Mouse (Mus musculus) midbrain, embryonic 12.5 days (tissue): ENCODE measurements around the gene Btbd1. TPM values are rescaled to one million over a fixed set of nuclear protein-coding genes. Genes with fewer than 3 reads are reported as not detected.

ENCODE experiments used
- ATAC-seq: fragments of 200-750 bp; cut with Nextera tagmentation; 2 replicates; pipeline ENCODE4 v1.8.0; 2017; ENCODE audit warnings: low read depth, moderate TSS enrichment, moderate library complexity; ENCODE audit not compliant: low FRiP score
- H3K27ac ChIP-seq: fragments of 300-500 bp; sonication (generic); replicated peaks from 2 replicates; pipeline ENCODE4 v1.5.1; 2016; ENCODE audit warnings: mild to moderate bottlenecking
- H3K27me3 ChIP-seq: fragments of 300-500 bp; sonication (generic); 2 replicates; pipeline ENCODE4 v1.6.1; 2016; ENCODE audit warnings: mild to moderate bottlenecking
- H3K36me3 ChIP-seq: fragments of 300-500 bp; sonication (generic); 2 replicates; pipeline ENCODE4 v1.6.1; 2016
- H3K4me1 ChIP-seq: fragments of 300-500 bp; sonication (generic); 2 replicates; pipeline ENCODE4 v1.6.1; 2016
- H3K4me2 ChIP-seq: fragments of 300-500 bp; sonication (generic); replicated peaks from 2 replicates; pipeline ENCODE4 v1.6.1; 2016; ENCODE audit warnings: mild to moderate bottlenecking, moderate library complexity
- H3K4me3 ChIP-seq: fragments of 300-500 bp; sonication (generic); 2 replicates; pipeline ENCODE4 v1.5.1; 2016; ENCODE audit warnings: mild to moderate bottlenecking
- H3K9ac ChIP-seq: fragments of 300-500 bp; sonication (generic); replicated peaks from 2 replicates; pipeline ENCODE4 v1.6.1; 2016; ENCODE audit warnings: mild to moderate bottlenecking, moderate library complexity
- H3K9me3 ChIP-seq: fragments of 300-500 bp; sonication (generic); 2 replicates; pipeline ENCODE4 v1.6.1; 2016; ENCODE audit warnings: mild to moderate bottlenecking
- WGBS: fragments of 180-500 bp; shearing (Covaris S2); methylation state at CpG from one replicate; pipeline ENCODE4 v1.1.7; 2016; 5-methylcytosine and 5-hydroxymethylcytosine counted together
- polyA plus RNA-seq: library from polyadenylated mRNA; unstranded; fragments of >200 nt; fragmentation: Nextera tagmentation; extraction: Ambion mirVana; gene quantifications from 2 replicates; pipeline ENCODE4 v1.2.1, GENCODE M21; 2016

The Btbd1 gene
- polyA plus RNA-seq = 105 and 113 TPM in 2 replicates

DNA sequence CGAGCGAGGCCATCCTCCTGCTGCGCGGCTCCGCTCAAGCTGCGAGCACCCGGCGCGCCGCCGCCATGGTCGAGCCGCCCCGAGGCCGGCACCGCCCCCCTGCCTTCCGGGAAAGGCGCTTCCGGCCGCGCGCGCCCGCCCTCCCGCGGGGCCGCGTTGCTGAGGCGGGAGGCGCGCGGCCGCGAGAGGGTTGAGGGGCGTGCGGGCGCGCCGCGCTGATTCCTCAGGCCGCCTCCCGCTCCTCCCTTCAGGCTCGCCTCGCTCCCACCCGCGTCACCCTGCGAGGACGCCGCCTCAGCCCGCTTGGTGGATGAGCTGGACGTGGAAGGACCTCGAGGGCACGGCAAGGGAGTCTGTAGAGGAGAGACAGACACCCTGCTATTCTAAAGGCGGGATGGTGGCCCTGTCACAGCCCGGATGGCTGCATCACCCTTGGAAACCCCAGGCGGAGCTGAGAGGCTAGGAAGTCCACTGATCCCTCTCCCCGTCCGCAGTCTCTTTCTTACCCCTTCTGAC, at the start of gene Btbd1:
Btbd1 (minus strand) TSS at position 53 of the 516 bp plus-strand sequence.
- H3K9ac ChIP-seq = peak within 1 kb of the TSS; percentile 90
- H3K4me3 ChIP-seq = peak within 1 kb of the TSS; percentile 86
- peak; percentile 92 for ATAC-seq
- H3K27ac ChIP-seq = peak within 1 kb of the TSS; percentile 98
- no peaks in the 10 kb centered on the region for H3K9me3 ChIP-seq
- peak within 1 kb of the TSS; percentile 75 for H3K4me2 ChIP-seq
- WGBS = 0% methylated on average over 44 of the region's 58 CpGs
- H3K36me3 ChIP-seq = no peaks in the 10 kb centered on the region
- H3K27me3 ChIP-seq = no peaks in the 10 kb centered on the region
- H3K4me1 ChIP-seq = peaks cover 32% of the 10 kb centered on the region

DNA sequence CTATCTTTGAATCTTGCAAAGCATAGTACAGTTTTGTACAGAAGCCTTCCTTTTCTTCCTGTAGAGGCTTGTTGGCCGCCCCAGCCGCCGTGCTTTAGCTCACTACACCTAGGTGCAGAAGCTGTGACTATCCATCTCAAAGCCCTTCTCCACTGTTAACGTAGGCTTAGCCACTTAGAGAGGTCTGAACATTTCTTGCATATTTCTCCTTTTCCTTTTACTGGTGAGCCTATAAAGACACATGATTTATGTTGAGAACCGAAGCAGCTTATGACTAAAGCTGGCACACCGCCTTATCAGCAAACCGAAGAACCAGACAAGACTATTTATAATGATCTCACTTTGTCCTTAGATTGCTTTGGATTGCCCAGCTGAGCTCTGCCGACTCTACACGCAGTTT, 46.1 kb upstream of the Btbd1 start:
- no peaks in the 10 kb centered on the region for H3K27me3 ChIP-seq
- H3K4me3 ChIP-seq = no peak overlapping the region
- H3K27ac ChIP-seq = no peak overlapping the region
- H3K36me3 ChIP-seq = peaks cover 5% of the 10 kb centered on the region
- ATAC-seq = no peak
- WGBS = 93% methylated on average over 9 of the region's 9 CpGs
- H3K4me2 ChIP-seq = no peak overlapping the region
- H3K4me1 ChIP-seq = no peaks in the 10 kb centered on the region
- no peak overlapping the region for H3K9ac ChIP-seq
- H3K9me3 ChIP-seq = no peaks in the 10 kb centered on the region

GRCm38 (mm10) chr7:81874636-81875035, 45.4 kb upstream of the Btbd1 start:
- Histone ChIP-seq H3K4me2 (no peak overlapping the region), H3K9me3 (no peaks in the 10 kb centered on the region), H3K27ac (no peak overlapping the region), H3K4me3 (no peak overlapping the region), H3K27me3 (no peaks in the 10 kb centered on the region), H3K4me1 (no peaks in the 10 kb centered on the region), H3K36me3 (peaks cover 5% of the 10 kb centered on the region), H3K9ac (no peak overlapping the region)
- WGBS = 85% methylated on average over 6 of the region's 6 CpGs
- no peak for ATAC-seq

- no peak overlapping the region for H3K27ac ChIP-seq
- no peaks in the 10 kb centered on the region for H3K4me1 ChIP-seq
- 100% methylated on average over 1 of the region's 1 CpGs for WGBS
- H3K4me2 ChIP-seq = no peak overlapping the region
- no peak overlapping the region for H3K9ac ChIP-seq
- no peak for ATAC-seq
- peaks cover 5% of the 10 kb centered on the region for H3K36me3 ChIP-seq
- no peaks in the 10 kb centered on the region for H3K9me3 ChIP-seq
- no peak overlapping the region for H3K4me3 ChIP-seq
- no peaks in the 10 kb centered on the region for H3K27me3 ChIP-seq
These were observed 44.6 kb upstream of the Btbd1 start for GRCm38 (mm10) chr7:81873807-81874206.

DNA sequence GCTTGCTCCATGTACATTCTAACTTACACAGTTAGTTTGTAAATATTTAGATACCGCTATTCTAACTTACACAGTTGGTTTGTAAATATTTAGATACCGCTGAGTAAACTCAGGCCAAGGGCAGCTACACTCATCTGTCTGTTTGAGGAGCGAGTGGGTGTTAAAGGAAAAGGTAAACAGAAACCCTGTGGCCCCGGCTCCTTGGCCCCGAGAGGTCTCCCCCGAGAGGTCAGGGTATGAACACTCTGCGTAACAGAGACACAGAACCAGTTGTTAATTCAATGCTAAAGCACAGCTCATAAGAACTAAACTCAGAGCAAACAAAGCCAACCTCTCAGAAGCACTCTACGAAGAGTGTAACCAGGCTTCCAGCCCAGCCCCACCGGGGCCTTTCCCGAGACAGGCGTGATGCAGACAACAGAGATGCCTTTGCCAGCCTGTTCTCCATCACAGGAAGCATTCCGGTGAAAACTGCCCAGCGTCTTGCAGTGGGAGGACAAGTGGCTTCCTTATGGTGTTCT, 43.3 kb upstream of the Btbd1 start:
- H3K9ac ChIP-seq = no peak overlapping the region
- no peak overlapping the region for H3K27ac ChIP-seq
- no peaks in the 10 kb centered on the region for H3K9me3 ChIP-seq
- H3K36me3 ChIP-seq = no peaks in the 10 kb centered on the region
- no peak overlapping the region for H3K4me3 ChIP-seq
- no peak overlapping the region for H3K4me2 ChIP-seq
- no peaks in the 10 kb centered on the region for H3K4me1 ChIP-seq
- no peaks in the 10 kb centered on the region for H3K27me3 ChIP-seq
- 83% methylated on average over 13 of the region's 13 CpGs for WGBS
- no peak for ATAC-seq

DNA sequence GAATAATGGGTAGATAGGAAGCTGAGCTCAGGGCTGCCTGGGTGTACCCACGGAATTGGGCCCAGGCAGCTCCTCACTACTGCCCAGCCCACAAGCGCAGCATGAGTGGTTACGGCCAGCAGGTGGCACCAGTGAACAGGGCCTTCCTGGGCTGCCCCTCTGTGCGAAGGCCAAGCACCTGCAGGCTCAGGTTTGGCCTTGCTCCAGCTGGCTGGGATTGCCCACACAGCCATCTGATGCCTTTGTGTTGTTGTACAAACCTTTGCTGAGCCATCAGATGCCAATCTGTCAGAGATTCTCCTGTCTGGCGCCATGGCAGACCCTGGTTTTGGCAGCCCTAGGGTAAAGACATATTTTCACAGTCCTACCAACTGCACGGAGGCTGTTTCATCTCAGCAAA, 38.9 kb upstream of the Btbd1 start:
- no peak overlapping the region for H3K4me3 ChIP-seq
- no peaks in the 10 kb centered on the region for H3K36me3 ChIP-seq
- no peak overlapping the region for H3K27ac ChIP-seq
- no peaks in the 10 kb centered on the region for H3K27me3 ChIP-seq
- WGBS = 33% methylated on average over 6 of the region's 6 CpGs
- no peaks in the 10 kb centered on the region for H3K4me1 ChIP-seq
- H3K4me2 ChIP-seq = no peak overlapping the region
- H3K9ac ChIP-seq = no peak overlapping the region
- no peaks in the 10 kb centered on the region for H3K9me3 ChIP-seq
- peak; percentile 75 for ATAC-seq

- Histone ChIP-seq H3K36me3 (no peaks in the 10 kb centered on the region), H3K4me3 (no peak overlapping the region), H3K9me3 (no peaks in the 10 kb centered on the region), H3K4me1 (no peaks in the 10 kb centered on the region), H3K4me2 (no peak overlapping the region), H3K9ac (no peak overlapping the region), H3K27me3 (no peaks in the 10 kb centered on the region), H3K27ac (no peak overlapping the region)
- WGBS = 92% methylated on average over 9 of the region's 9 CpGs
- no peak for ATAC-seq
These were observed 38.1 kb upstream of the Btbd1 start for GRCm38 (mm10) chr7:81867231-81867930.

DNA sequence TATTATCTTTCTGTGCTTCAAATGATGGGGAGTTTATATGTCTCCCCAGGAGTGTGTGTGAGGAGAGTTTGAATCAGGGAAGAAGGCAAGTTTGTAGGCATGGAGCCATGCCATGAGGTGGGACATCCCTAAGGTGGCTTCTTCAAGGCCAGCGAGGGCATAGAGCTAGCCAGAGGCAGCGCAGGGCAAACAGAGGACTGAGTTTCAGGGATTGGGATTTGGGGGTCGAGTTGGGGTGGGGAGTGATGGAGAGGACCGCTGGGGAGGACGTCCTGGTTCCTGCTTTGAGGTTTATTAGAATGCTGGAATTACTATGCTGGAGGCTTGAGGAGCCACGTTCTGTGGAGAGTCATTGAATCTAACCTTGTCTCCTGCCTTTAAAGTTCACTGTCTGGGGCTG, 36.7 kb upstream of the Btbd1 start:
- no peak for ATAC-seq
- Histone ChIP-seq H3K36me3 (no peaks in the 10 kb centered on the region), H3K27me3 (0 out of 2 replicates have a peak, but pooled peaks cover 10% of the 10 kb centered on the region), H3K9me3 (no peaks in the 10 kb centered on the region), H3K4me3 (no peak overlapping the region), H3K4me2 (no peak overlapping the region), H3K9ac (no peak overlapping the region), H3K4me1 (no peaks in the 10 kb centered on the region), H3K27ac (no peak overlapping the region)
- WGBS = 94% methylated on average over 6 of the region's 6 CpGs

DNA sequence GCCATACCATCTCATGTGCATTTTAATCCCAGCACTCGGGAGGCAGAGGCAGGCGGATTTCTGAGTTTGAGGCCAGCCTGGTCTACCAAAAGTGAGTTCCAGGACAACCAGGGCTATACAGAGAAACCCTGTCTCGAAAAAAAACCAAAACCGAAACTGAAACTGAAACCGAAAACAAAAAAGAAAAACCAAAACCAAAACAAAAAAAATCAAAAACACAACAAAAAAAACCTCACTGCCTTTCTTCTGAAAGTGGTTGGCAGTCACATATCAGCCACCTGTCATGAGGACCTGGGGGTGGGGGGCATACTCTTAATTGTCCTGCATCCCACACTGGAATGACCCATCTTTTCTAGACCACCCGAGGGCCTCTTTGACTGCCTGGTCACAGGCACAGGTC, 35.3 kb upstream of the Btbd1 start:
- Histone ChIP-seq H3K27ac (no peak overlapping the region), H3K9ac (no peak overlapping the region), H3K4me1 (peaks cover 1% of the 10 kb centered on the region; the same call in 1 of the 2 replicates), H3K4me2 (no peak overlapping the region), H3K9me3 (no peaks in the 10 kb centered on the region), H3K36me3 (no peaks in the 10 kb centered on the region), H3K4me3 (no peak overlapping the region), H3K27me3 (peaks cover 24% of the 10 kb centered on the region; the same call in 1 of the 2 replicates)
- no peak for ATAC-seq
- 91% methylated on average over 6 of the region's 6 CpGs for WGBS

DNA sequence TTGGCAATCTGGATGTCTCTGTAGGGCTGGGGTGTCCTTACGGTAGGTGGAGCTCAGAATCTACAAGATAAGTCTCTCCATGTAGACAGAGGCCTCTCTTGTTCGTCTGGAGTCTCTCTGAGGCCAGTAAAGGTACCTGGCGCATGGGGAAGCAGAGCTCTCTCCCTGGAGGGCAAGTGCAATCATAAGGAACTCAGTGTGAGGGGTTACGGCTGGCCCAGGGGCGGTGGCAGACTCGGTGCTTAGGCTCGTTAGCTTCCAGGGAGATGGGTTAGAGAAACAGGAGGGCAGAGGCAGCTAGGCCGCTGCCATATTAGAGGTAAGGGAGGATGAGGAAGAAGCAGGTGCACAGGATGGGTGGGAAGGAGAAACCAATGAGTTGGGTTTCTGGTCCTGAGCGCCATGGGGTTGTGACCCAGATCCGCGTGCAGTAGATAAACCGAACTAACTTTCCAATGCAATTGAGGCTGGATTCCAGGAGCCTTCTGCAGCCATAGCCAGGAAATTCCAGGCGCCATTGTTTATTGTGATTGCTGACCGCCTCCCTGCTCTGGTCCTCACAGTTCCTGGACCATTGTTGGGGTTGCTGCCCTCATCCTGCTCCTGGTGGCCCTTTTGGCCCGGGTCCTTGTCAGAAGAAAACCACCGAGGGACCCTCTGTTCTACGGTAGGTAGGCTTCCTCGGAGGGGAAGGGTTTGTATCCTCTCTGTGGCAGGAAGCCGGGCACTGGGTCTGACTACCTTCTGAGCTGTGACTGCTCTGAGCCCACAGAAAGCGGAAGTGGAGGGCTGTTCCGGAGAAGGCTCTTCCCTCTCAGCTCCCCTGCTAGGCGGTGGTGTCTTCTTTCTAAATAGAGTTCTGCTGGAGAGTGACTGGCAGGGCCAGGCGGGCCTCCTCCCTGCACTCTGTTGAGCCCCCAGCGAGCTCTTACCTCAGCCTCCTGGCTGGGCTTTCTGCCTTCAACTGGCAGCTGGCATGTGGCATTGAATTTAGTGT, 33.7 kb upstream of the Btbd1 start:
- Histone ChIP-seq H3K4me3 (no peak overlapping the region), H3K27me3 (peaks cover 41% of the 10 kb centered on the region), H3K4me1 (peaks cover 12% of the 10 kb centered on the region), H3K4me2 (no peak overlapping the region), H3K27ac (no peak overlapping the region), H3K9ac (no peak overlapping the region), H3K36me3 (no peaks in the 10 kb centered on the region), H3K9me3 (no peaks in the 10 kb centered on the region)
- WGBS = 73% methylated on average over 24 of the region's 24 CpGs
- no peak for ATAC-seq

- Histone ChIP-seq H3K36me3 (no peaks in the 10 kb centered on the region), H3K9me3 (no peaks in the 10 kb centered on the region), H3K4me3 (no peak overlapping the region), H3K4me1 (peaks cover 12% of the 10 kb centered on the region), H3K4me2 (no peak overlapping the region), H3K27ac (no peak overlapping the region), H3K27me3 (peaks cover 50% of the 10 kb centered on the region), H3K9ac (no peak overlapping the region)
- ATAC-seq = no peak
- WGBS = 75% methylated on average over 4 of the region's 4 CpGs
These were observed 32.7 kb upstream of the Btbd1 start for GRCm38 (mm10) chr7:81861921-81862320.

- Histone ChIP-seq H3K9me3 (no peaks in the 10 kb centered on the region), H3K4me3 (no peak overlapping the region), H3K4me1 (peaks cover 12% of the 10 kb centered on the region), H3K27me3 (peaks cover 52% of the 10 kb centered on the region), H3K36me3 (no peaks in the 10 kb centered on the region), H3K27ac (no peak overlapping the region), H3K9ac (no peak overlapping the region), H3K4me2 (no peak overlapping the region)
- no peak for ATAC-seq
- 94% methylated on average over 2 of the region's 2 CpGs for WGBS
These were observed 32.2 kb upstream of the Btbd1 start for GRCm38 (mm10) chr7:81861461-81861860.
